Mouse (Mus musculus): Measurements from ENCODE around the gene H6pd.

H6pd gene

DNA sequence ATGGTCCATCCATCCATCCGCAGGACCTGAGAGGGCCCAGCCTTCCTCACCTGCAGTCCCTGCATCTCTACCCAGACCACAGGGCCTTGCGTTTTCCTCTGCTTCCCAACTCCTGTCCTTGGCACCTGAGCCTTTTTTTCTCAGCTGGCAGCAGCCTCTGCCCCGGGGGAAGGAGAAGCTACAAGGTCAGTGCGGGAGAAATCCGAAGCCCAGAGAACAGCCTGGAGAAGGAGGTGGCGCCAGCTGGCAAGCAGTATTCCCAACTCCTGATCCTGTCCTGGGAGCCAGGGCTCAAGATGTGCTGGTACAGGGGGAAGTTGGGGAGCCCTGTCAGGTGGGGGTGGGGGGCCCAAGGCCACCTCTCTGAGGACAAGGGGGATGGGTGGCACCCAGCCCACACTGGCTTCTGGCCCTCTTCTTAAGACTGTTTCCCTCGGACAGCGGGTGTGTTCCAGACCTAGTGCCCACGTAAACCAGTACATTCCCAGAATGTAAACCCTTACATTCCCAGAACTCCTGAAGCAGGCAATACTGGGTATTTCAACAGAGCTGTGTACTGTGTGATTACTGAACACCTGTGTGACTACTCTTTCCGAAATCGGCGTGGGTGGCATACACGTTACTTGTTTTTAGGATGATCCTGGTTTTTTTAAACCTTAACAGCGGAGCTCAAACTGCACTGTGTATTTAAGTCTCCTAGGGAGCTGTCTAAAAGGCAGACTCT, 9.9 kb downstream of the H6pd start:
- DNase-seq (ENCODE audit: low read depth): no peak

- no peak for DNase-seq (ENCODE audit: low read depth)
Measured at GRCm38 (mm10) chr4:149997999-149998398, 10.8 kb downstream of the H6pd start.

GRCm38 (mm10) chr4:149996440-149996839, 12.4 kb downstream of the H6pd start:
- DNase-seq (ENCODE audit: low read depth): no peak

GRCm38 (mm10) chr4:149995911-149996310, 12.9 kb downstream of the H6pd start:
- DNase-seq (ENCODE audit: low read depth): no peak

GRCm38 (mm10) chr4:149994218-149994617, 14.6 kb downstream of the H6pd start:
- DNase-seq (ENCODE audit: low read depth): no peak

GRCm38 (mm10) chr4:149992670-149993032, 16.2 kb downstream of the H6pd start:
- DNase-seq (ENCODE audit: low read depth): no peak

DNA sequence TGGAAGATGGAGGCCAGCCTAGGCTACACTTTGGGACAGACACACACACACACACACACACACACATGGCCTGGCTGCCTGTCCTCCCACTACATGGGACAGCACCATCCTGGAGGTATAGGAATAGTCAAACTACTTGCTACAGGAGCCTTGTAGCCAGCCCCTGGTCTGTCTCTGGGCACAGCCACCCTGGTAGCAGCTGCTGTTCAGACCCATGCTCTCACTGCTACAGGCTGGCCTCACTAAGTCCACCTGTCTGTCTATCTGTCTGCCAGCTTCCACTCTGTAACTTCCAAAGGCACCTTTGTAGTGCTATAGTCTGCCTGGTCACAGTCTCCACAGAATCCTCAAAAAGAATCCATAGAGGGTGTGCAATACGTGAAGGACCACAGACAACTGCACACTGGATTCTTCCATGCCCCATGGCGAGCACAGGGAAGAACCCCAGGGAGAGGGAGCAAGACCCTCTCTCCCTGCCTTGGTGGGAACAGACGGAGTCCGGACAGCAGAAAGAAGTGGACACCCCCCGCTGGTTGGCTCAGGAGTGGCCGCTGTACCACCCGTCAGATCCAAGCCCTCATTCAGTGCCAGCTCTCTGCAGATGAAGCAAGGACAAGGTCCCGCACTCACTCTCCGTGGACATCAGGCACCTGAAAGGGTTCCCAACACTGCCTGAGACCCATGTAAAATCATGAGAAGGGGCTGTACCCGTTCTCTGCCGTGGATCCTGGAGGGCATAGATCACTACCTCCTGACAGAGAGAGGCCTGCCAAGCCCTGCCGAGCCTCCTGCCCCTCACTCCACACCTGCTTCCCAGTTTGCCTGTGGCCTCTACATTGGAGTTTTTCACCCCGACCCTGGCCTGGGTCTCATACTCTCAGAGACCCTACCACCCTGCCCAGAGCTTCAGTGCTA, 16.8 kb downstream of the H6pd start:
- no peak for DNase-seq (ENCODE audit: low read depth)

DNA sequence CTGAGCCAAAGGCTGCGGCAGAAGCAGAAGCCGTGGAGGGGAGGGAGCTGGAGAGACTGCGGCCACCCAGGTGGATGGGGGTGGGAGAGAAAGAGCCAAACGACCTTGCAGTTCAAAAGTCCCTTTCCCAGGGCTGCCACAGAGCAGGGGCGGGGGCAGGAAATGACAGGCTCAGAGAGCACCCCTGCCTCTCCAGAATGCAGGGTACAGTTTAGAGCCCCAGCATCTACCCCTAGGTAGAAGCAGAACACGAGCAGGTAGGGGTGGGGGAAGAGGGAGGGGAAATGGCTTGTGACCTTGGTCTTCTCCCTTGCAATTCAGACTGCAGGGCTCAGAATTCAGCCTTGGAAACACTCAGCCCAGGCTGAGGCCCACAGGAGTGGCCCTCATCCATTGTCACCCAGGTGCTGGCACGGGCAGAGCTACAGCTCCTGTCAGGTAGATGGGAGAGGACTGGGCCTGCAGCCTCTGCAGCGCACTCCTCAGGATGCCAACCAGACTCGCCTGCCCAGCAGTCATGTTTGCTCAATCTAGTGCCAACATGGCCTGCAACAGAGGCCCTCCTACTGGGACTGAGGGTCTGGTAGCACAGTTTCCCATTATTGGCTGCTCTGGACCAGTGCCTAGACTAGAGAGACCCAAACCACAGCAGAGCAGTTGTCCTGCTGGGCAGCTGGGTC, 17.7 kb downstream of the H6pd start:
- DNase-seq (ENCODE audit: low read depth): peak; percentile 44

DNA sequence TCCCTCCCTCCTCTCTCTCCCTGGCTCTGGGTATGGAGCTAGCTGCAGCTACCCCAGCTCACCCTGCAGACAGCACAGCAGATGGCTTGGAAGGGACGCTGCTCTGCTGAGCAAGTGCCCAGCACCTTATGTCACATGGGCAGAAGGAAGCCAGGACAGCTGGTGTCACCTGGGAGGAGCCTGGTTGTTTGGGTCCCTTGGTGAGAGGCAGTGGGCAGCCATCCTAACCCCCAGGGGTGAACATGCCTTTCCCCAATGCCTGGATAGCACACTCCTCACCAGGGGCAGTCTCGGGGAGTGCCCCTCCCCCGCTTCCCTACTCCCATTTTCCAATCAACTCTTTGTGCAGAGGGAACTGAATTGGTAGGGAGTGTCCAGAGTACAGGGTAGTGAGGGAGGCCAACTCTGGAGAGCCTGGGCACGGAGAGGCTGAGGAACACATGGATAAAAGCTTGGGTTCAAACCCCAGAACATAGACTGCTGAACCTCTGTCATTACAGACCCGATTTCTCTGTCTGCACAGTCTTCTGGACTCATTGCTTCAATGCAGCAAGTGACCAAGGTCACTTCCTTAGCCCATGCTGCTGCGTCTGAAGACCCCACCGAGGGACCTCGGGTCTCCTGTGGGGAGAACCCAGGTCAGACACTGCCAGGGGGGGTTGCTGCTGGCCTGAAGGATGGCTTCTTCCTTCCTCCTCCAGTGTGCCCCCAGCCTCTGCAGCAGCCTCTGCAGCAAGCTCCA, 18.4 kb downstream of the H6pd start:
- DNase-seq (ENCODE audit: low read depth): no peak

DNA sequence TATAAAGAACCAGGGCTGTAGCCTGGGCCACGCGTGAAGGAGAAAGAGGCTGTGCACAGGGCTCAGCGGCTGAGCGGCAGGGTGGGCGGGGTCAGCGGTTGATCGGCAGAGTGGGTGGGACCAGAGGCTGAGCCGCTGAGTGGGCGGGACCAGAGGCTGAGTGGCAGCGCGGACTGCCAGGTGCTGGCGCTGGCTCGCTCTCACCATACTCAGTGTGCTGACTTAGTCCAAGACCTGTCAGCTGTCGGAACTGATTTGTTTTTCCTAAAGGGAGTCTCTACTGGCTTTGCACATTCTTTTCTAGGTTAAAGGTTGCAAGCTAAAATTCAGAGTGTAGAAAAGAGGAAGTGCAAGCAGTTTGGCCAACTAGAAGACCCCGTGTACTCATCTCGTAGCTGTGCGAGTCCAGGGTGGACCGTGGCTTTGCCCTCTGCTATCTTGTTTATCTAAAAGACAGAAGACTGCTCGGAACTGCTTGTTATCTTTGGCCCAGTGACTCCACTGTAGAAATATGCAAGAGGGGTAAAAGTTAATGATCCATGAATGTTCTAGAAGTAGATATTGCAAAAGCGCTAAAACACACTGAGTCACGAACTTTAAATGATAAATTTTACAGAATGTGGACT, 19.8 kb downstream of the H6pd start:
- DNase-seq (ENCODE audit: low read depth): peak; percentile 91

DNA sequence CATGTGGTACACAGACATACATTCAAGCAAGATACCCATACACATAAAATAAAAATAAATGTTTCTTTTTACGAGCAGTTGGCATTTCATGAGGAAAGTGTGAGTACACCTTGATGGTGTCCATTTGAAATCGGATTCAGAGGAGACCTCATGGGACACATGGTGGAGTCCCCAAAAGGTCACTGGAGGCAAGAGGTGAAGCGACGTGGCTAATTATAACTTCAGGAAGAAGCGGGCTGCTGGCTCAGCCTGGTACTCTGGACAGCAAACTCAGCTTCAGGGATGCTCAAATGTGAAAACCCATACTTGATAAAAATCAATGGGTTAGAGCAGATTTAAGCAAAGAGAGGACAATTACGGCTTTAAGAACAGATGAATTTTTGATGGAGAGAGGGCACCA, 20.5 kb downstream of the H6pd start:
- DNase-seq (ENCODE audit: low read depth): no peak

DNA sequence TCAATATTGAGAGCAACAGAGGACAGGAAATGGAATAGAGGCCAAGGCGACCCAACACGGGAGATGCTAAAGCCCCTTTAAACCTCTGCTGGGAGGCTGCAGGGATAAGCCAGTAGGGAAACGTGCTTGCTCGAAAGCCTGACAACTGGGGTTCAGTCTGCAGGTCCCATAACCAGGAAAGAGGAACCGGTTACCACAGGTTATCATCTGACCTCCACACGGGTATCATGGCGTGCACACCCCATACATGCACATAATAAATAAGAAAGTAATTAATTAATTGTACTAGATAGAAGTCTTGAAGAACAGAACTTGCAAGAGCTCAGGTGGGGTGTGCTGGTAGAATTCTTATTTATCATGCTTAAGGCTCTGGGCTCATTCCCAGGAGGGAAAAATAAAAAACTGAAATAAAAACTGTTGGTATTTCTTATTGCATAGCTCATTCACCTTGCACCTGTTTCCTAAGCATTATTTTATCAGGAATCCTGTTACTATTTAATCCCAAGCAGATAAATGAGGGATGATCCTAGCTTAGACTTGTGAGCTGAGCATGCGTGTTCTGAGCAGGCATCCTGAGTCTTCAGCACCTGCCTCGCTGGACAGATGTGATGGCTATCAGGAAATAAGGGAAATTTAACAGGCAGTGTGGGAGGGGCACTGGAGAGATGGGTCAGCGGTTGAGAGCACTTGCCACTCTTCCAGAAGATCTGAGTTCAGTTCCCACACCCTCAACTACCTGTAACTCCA, 22.0 kb downstream of the H6pd start:
- DNase-seq (ENCODE audit: low read depth): no peak

DNA sequence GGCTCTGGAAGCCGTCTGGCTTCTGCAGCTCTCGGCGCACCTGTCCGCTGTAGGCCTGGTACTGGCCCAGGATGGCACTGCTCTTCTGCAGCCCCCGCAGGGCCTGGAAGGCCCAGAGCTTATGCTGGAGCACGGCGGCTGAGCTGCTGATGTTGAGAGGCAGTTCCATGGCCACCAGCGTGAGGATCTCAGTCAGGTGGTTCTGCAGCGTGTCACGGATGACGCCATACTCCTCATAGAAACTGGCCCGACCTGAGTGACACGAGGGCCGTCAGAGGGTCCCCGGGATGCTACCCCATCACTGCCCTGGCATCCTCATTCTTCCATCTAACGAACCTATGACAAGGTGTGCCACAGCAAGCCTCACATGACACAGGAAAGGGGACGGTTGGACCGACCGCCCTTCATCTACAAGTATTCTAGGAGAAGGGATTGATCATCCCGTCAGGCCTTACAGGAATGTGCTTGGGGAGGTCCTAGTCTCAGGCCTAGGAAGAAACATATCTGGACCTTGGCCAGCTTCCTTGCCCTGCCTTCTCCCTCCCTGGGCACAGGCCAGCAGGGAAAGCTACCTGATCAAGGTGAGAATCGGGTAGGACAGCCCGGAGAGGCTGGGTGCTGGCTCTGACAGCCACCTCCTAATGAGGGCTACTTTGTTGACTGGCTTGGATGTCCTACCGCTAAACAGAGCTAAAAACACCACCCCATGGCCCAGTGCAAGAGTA, 24.7 kb downstream of the H6pd start:
- no peak for DNase-seq (ENCODE audit: low read depth)

GRCm38 (mm10) chr4:149982154-149982553, 26.7 kb downstream of the H6pd start:
- no peak for DNase-seq (ENCODE audit: low read depth)

- DNase-seq (ENCODE audit: low read depth): peak; percentile 88
Measured at GRCm38 (mm10) chr4:149979819-149980308, 29.0 kb downstream of the H6pd start.

GRCm38 (mm10) chr4:149978820-149979219, 30.0 kb downstream of the H6pd start:
- DNase-seq (ENCODE audit: low read depth): no peak

DNA sequence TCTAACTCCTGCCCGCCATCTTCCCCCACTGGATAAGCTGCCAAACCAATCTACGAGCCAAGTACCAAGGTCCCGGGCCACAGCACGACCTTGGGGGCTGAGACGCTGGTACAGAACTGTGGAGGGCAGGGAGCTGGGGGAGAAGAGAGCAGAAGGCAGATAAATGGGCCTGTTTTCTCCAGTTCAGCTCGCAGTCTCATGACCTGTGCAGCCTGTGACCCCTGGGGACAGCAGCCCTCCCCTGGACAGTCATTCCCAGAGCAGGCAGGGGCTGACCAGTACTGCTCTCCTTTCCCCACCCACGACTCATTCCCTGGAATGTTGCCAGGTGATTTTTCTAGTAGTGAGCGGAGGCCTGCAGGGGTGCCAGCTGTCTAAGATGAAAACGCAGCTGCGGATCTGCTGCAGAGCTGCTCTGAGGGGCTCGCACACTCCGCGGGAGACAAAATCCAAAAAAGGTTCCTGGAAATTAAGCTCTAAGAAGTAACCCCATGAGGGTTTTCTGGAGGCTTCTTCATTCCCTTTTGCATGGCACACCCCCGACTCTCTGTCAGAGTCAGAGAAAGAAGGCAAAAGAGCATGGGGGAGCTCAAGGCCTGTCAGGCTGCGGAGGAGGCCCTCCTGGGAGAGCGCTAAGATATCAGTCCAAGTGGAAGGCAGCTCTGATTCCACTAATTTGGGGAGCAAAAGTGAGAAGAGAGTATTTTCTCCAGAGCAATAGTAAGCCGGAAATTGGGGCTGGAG, 30.9 kb downstream of the H6pd start:
- DNase-seq (ENCODE audit: low read depth): no peak

DNA sequence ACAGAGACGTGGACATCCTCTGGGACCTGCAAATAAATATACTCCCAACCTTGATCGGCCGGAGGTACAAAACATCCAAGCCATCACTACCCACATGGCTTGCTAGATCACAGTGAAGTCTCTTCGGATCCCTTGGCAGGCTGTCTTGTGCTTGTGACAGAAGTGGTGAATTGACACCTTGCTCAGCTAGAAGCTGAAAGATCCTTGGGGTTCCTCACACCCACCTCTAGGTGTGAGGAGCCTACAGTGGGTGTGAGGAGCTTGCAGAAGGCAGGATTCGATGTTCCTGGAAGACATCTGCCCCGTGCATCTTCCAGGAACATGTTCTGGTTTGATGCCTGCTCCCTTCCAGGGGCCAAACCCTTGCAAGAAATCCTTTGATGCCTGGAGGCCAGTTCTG, 31.6 kb downstream of the H6pd start:
- no peak for DNase-seq (ENCODE audit: low read depth)

- no peak for DNase-seq (ENCODE audit: low read depth)
Measured at GRCm38 (mm10) chr4:149975730-149976254, 33.0 kb downstream of the H6pd start.

All from induced T-regulatory cell, adult 2 months (primary cell).